Mouse (Mus musculus) embryonic facial prominence, embryonic 15.5 days (tissue): ENCODE results near the gene Drc1. TPM values are rescaled to one million over a fixed set of nuclear protein-coding genes. Genes with fewer than 3 reads are reported as not detected.

ENCODE experiments used
- ATAC-seq: fragments of 200-750 bp; cut with Nextera tagmentation; 2 replicates; pipeline ENCODE4 v1.8.0; 2017; ENCODE audit warnings: low read depth, moderate TSS enrichment; ENCODE audit not compliant: insufficient number of reproducible peaks, low FRiP score, low TSS enrichment
- H3K27ac ChIP-seq: fragments of 300-500 bp; sonication (generic); replicated peaks from 2 replicates; pipeline ENCODE4 v1.5.1; 2015; ENCODE audit warnings: mild to moderate bottlenecking, inconsistent platforms
- H3K27me3 ChIP-seq: fragments of 300-500 bp; sonication (generic); 2 replicates; pipeline ENCODE4 v1.6.1; 2015; ENCODE audit warnings: inconsistent platforms
- H3K36me3 ChIP-seq: fragments of 300-500 bp; sonication (generic); 2 replicates; pipeline ENCODE4 v1.6.1; 2015; ENCODE audit warnings: mild to moderate bottlenecking, inconsistent platforms
- H3K4me1 ChIP-seq: fragments of 300-500 bp; sonication (generic); 2 replicates; pipeline ENCODE4 v1.6.1; 2015; ENCODE audit warnings: inconsistent platforms
- H3K4me2 ChIP-seq: fragments of 300-500 bp; sonication (generic); replicated peaks from 2 replicates; pipeline ENCODE4 v1.6.1; 2015; ENCODE audit warnings: mild to moderate bottlenecking, inconsistent platforms
- H3K4me3 ChIP-seq: fragments of 300-500 bp; sonication (generic); replicated peaks from 2 replicates; pipeline ENCODE4 v1.5.1; 2015; ENCODE audit warnings: mild to moderate bottlenecking, inconsistent platforms
- H3K9ac ChIP-seq: fragments of 300-500 bp; sonication (generic); 2 replicates; pipeline ENCODE4 v1.6.1; 2015; ENCODE audit warnings: inconsistent platforms
- H3K9me3 ChIP-seq: fragments of 300-500 bp; sonication (generic); replicated peaks from 2 replicates; pipeline ENCODE4 v1.6.1; 2016; ENCODE audit warnings: inconsistent platforms
- WGBS: fragments of 180-500 bp; shearing (Covaris S2); methylation state at CpG from one replicate; pipeline ENCODE4 v1.1.7; 2015; 5-methylcytosine and 5-hydroxymethylcytosine counted together
- polyA plus RNA-seq: library from polyadenylated mRNA; unstranded; fragments of >200 nt; fragmentation: Nextera tagmentation; extraction: Ambion mirVana; gene quantifications from 2 replicates; pipeline ENCODE4 v1.2.1, GENCODE M21; 2015

The Drc1 gene
- polyA plus RNA-seq, 1 experiment from 2014 or later, result 8.5 TPM

DNA sequence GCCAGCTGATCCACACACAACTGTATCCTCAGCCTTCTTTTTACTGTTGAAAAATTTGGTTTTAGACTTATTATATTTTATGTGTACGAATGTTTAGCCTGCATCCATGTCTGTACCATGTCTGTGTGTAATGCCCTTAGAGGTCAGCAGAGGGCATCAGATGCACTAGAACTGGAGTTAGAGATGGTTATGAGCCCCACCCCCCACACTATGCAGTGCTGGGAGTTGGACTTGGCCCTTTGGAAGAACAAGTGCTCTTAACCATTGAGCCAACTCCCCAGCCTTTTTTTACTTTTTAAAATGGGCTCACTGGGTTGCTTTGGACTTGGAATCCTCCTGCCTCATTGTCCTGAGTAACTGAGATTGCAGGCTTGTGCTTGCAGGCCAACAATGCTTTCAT, 33.5 kb upstream of the Drc1 start:
- 93% methylated on average over 1 of the region's 1 CpGs for WGBS
- Histone ChIP-seq H3K27ac (no peak overlapping the region), H3K4me2 (no peak overlapping the region), H3K36me3 (0 out of 2 replicates have a peak, but pooled peaks cover 2% of the 10 kb centered on the region), H3K4me1 (no peaks in the 10 kb centered on the region), H3K9ac (no peak overlapping the region), H3K4me3 (no peak overlapping the region), H3K9me3 (no peaks in the 10 kb centered on the region), H3K27me3 (no peaks in the 10 kb centered on the region)
- no peak for ATAC-seq

GRCm38 (mm10) chr5:30255567-30256354, 25.4 kb upstream of the Drc1 start:
- H3K27ac ChIP-seq, result no peak overlapping the region
- no peaks in the 10 kb centered on the region for H3K27me3 ChIP-seq
- no peaks in the 10 kb centered on the region for H3K4me1 ChIP-seq
- H3K36me3 ChIP-seq, result peaks cover 36% of the 10 kb centered on the region
- no peak overlapping the region for H3K4me2 ChIP-seq
- no peak for ATAC-seq
- no peak overlapping the region for H3K9ac ChIP-seq
- 91% methylated on average over 12 of the region's 12 CpGs for WGBS
- no peaks in the 10 kb centered on the region for H3K9me3 ChIP-seq
- no peak overlapping the region for H3K4me3 ChIP-seq

- Histone ChIP-seq H3K9me3 (no peaks in the 10 kb centered on the region), H3K27me3 (no peaks in the 10 kb centered on the region), H3K27ac (no peak overlapping the region), H3K4me3 (no peak overlapping the region), H3K4me2 (no peak overlapping the region), H3K4me1 (no peaks in the 10 kb centered on the region), H3K9ac (no peak overlapping the region), H3K36me3 (peaks cover 33% of the 10 kb centered on the region)
- no peak for ATAC-seq
- 91% methylated on average over 7 of the region's 7 CpGs for WGBS
Measured at GRCm38 (mm10) chr5:30258776-30259175, 22.4 kb upstream of the Drc1 start.

- Histone ChIP-seq H3K4me3 (no peak overlapping the region), H3K27me3 (no peaks in the 10 kb centered on the region), H3K4me1 (no peaks in the 10 kb centered on the region), H3K36me3 (peaks cover 20% of the 10 kb centered on the region), H3K9me3 (no peaks in the 10 kb centered on the region), H3K27ac (no peak overlapping the region; the same call in 1 of the 2 replicates), H3K4me2 (no peak overlapping the region), H3K9ac (no peak overlapping the region)
- no peak for ATAC-seq
- WGBS, result 63% methylated on average over 11 of the region's 11 CpGs
Measured at GRCm38 (mm10) chr5:30270571-30271190, 10.5 kb upstream of the Drc1 start.

DNA sequence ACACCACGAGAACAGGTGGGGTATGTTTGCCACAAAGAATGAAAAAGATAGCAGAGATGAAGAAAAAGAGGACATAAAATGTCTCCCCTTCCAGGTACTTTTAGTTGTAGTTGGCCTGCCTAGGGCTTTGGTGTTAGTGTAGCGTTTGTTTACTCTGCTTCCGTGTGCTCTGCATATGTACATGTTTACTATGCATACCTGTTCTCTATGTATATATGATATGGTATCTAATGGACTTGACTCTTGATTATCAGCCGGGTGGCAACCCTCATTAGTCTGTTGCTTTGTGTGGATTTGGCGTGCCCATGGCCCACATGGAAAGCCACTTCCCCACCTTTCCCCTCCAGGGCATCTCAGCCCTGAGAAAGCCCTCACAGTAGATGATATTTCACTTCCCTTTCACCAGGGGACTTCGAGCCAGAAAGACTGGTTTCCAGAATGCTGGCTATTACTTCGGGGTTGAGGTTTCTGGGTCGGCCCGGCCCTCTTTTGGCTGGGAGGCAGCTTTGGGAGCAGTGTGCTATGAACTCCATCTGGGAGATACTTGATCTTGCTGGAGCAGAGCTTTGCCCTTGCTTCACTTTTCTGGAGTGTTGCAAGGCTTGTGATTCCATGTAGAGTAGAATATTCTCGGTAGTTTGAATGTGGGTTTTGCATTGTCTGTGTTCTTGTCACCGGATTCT, 9.4 kb upstream of the Drc1 start:
- Histone ChIP-seq H3K9me3 (no peaks in the 10 kb centered on the region), H3K9ac (no peak overlapping the region), H3K27ac (0 out of 2 replicates have a peak overlapping the region, but pooled peaks have one; percentile 4), H3K4me2 (no peak overlapping the region), H3K4me1 (no peaks in the 10 kb centered on the region), H3K4me3 (no peak overlapping the region), H3K36me3 (peaks cover 9% of the 10 kb centered on the region), H3K27me3 (no peaks in the 10 kb centered on the region)
- no peak for ATAC-seq
- WGBS, result 67% methylated on average over 11 of the region's 11 CpGs

DNA sequence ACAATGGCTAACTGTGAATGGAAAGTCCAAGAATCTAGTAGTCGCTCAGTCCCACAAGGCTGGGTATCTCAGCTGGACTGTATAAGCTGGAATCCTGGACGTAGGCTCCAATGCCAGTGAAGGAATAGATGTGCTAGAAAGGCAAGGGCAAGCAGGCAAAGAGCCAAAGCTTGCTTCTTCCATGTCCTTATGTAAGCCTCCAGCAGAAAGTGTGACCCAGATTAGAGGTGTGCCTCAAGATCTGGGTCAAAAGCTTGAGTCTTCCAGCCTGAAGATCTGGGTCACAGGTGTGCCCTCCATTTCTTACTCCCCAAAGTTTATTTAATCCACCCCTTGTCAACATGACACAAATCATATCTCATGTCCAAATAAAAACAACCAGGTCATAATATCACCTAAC, 4.8 kb upstream of the Drc1 start:
- H3K4me1 ChIP-seq, result peaks cover 2% of the 10 kb centered on the region
- H3K36me3 ChIP-seq, result no peaks in the 10 kb centered on the region
- no peak overlapping the region for H3K4me2 ChIP-seq
- no peaks in the 10 kb centered on the region for H3K27me3 ChIP-seq
- no peak overlapping the region for H3K4me3 ChIP-seq
- no peaks in the 10 kb centered on the region for H3K9me3 ChIP-seq
- ATAC-seq, result no peak
- H3K27ac ChIP-seq, result no peak overlapping the region
- WGBS, result 86% methylated on average over 2 of the region's 2 CpGs
- H3K9ac ChIP-seq, result no peak overlapping the region

DNA sequence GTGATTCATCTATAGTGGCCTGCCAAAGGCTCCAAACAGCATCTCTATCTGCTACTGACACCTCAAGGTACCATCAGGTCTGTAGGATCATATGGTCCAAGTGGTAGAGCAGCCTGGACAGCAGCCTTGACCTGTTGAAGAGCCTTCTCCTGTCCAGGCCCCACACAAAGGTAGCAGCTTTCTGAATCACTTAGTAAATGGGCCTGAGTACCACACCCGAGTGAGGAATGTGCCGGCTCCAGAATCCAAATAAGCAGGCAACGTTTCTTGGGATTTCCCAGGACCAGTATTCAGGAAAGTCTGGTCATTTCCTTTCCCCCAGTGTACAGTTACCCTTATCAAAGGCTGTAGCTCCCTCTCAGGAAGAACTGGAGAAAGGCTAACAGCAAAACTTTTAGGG, 2.2 kb upstream of the Drc1 start:
- Histone ChIP-seq H3K36me3 (no peaks in the 10 kb centered on the region), H3K9ac (no peak overlapping the region), H3K27ac (no peak overlapping the region), H3K4me1 (peaks cover 4% of the 10 kb centered on the region), H3K27me3 (no peaks in the 10 kb centered on the region), H3K9me3 (no peaks in the 10 kb centered on the region), H3K4me3 (no peak overlapping the region), H3K4me2 (no peak overlapping the region)
- 69% methylated on average over 3 of the region's 3 CpGs for WGBS
- ATAC-seq, result no peak

GRCm38 (mm10) chr5:30279446-30279845, 1.7 kb upstream of the Drc1 start:
- no peak overlapping the region for H3K4me3 ChIP-seq
- H3K4me1 ChIP-seq, result peaks cover 4% of the 10 kb centered on the region
- H3K27ac ChIP-seq, result no peak overlapping the region
- H3K9me3 ChIP-seq, result no peaks in the 10 kb centered on the region
- no peak overlapping the region for H3K4me2 ChIP-seq
- no peaks in the 10 kb centered on the region for H3K36me3 ChIP-seq
- no peaks in the 10 kb centered on the region for H3K27me3 ChIP-seq
- H3K9ac ChIP-seq, result no peak overlapping the region
- 81% methylated on average over 4 of the region's 4 CpGs for WGBS
- no peak for ATAC-seq

GRCm38 (mm10) chr5:30280864-30281263, 324 bp upstream of the Drc1 start:
- ATAC-seq, result no peak
- peak overlapping the region; percentile 59 for H3K4me2 ChIP-seq
- peaks cover 4% of the 10 kb centered on the region for H3K4me1 ChIP-seq
- H3K4me3 ChIP-seq, result peak overlapping the region; percentile 38
- WGBS, result 34% methylated on average over 8 of the region's 9 CpGs
- H3K27me3 ChIP-seq, result no peaks in the 10 kb centered on the region
- no peaks in the 10 kb centered on the region for H3K36me3 ChIP-seq
- H3K27ac ChIP-seq, result no peak overlapping the region
- no peak overlapping the region for H3K9ac ChIP-seq
- H3K9me3 ChIP-seq, result no peaks in the 10 kb centered on the region; the same call in 1 of the 2 replicates

- WGBS, result 81% methylated on average over 10 of the region's 10 CpGs
- Histone ChIP-seq H3K36me3 (no peaks in the 10 kb centered on the region), H3K4me1 (peaks cover 4% of the 10 kb centered on the region), H3K4me2 (no peak overlapping the region), H3K4me3 (no peak overlapping the region), H3K27ac (no peak overlapping the region), H3K27me3 (no peaks in the 10 kb centered on the region), H3K9ac (no peak overlapping the region), H3K9me3 (no peaks in the 10 kb centered on the region; the same call in 1 of the 2 replicates)
- ATAC-seq, result no peak
Measured at GRCm38 (mm10) chr5:30285944-30286799, 5.0 kb downstream of the Drc1 start.
